Mouse (Mus musculus) brain, embryonic 14.5 days (tissue): ENCODE data around the gene Trpm8.

Experiments used
- CTCF ChIP-seq: fragments of 200-500 bp; IDR thresholded peaks from 2 replicates; pipeline ENCODE4 v1.5.1; 2012; ENCODE audit warnings: inconsistent platforms, mild to moderate bottlenecking, moderate library complexity, borderline replicate concordance; ENCODE audit not compliant: insufficient read depth, insufficient read length; ENCODE audit errors: extremely low read depth
- POLR2A ChIP-seq: fragments of 200-500 bp; IDR thresholded peaks from 2 replicates; pipeline ENCODE4 v1.6.1; 2012; ENCODE audit warnings: mild to moderate bottlenecking, inconsistent platforms, borderline replicate concordance; ENCODE audit not compliant: poor library complexity, insufficient read depth, insufficient read length, severe bottlenecking; ENCODE audit errors: extremely low read depth

- no peak for TF ChIP-seq CTCF
- no peak for TF ChIP-seq POLR2A
These were observed 23.0 kb downstream of the Trpm8 start for GRCm38 (mm10) chr1:88300301-88301050.
